Mouse (Mus musculus) adrenal gland, postnatal 14 days (tissue): ENCODE data around the gene Txk. TPM values are rescaled to one million over a fixed set of nuclear protein-coding genes. Genes with fewer than 3 reads are reported as not detected.

ENCODE experiments used
- DNase-seq: peaks from one replicate; pipeline ENCODE4 v3.0.0; 2021; ENCODE audit warnings: mixed read lengths
- long read RNA-seq, 2 experiments: library from polyadenylated mRNA; stranded (forward); transcript quantifications; one replicate each; pipeline ENCODE4 v2.0.0; 2021
- total RNA-seq: library from RNA; stranded (reverse); gene quantifications from 2 replicates; pipeline ENCODE4 v1.2.3, GENCODE M21; 2021

The Txk gene
- total RNA-seq: 2.3 TPM in 1 of 2 replicates, not detected in the other
- long read RNA-seq, experiment 1, partial matches to known transcripts: 0 of 1 reads
- long read RNA-seq, experiment 1, other reads (novel, unspliced or antisense): 0 of 1 reads
- long read RNA-seq, experiment 2: 0 reads

DNA sequence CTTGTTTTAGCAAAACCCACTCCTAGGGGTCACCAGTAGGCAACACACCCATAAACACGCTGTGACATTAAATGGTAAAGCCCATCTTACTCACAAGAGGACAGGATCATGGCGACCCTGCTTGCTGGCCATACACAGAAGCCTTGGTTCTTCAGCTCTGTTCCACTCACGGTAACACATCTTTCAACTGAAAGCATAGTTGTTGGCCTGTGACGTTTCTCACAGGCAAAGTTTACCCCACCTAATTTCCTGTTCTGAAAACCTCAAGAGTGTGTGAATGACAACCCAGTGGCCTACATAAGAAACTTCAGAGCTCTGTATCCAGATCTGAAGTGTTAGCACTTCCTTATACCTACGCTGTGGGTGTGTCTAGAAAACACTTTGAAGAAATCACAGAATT, at the start of gene Txk:
Txk (minus strand) TSS at position 193 of the 400 bp plus-strand sequence.
- DNase-seq: no peak

DNA sequence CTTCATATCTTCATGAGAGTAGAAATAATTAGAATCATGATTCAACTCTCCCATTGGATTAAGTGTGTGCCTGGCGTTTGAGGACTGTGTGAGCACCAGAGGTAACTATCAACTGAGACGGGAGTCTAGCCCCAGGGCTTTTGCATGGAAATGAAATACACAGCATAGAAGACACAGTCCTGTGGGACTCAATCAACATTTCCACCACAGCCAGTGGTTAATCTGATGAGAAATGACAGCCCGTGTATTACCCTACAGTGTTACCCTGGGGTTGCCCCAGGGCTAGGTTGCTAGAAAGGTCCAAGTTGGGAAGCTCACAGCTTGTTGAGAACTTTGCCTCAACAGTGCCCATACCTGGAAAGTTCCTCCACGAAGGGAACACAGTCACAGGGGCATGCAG, 46.0 kb upstream of the Txk start:
- no peak for DNase-seq

DNA sequence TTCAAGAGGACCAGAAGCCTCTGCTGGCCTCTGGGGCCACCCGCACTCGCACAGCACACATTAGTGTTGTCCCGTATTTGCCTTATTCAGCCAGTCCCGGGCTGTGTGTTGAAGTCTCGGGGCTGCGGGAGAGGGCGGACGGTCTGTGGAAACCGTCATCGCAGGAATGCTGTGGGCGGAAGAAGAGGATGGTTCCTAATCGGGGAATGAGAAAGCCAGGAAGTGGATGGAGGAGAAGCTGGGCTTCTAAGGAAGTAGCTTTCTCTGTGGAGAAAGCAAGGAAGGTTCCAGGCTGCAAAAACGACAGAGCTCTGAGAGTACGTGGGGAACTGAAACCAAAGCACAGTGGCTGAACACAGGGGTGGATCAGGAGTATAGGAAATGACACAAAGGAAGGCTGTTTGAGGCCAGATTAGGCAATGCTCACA, 43.6 kb upstream of the Txk start:
- DNase-seq: peak; percentile 14

DNA sequence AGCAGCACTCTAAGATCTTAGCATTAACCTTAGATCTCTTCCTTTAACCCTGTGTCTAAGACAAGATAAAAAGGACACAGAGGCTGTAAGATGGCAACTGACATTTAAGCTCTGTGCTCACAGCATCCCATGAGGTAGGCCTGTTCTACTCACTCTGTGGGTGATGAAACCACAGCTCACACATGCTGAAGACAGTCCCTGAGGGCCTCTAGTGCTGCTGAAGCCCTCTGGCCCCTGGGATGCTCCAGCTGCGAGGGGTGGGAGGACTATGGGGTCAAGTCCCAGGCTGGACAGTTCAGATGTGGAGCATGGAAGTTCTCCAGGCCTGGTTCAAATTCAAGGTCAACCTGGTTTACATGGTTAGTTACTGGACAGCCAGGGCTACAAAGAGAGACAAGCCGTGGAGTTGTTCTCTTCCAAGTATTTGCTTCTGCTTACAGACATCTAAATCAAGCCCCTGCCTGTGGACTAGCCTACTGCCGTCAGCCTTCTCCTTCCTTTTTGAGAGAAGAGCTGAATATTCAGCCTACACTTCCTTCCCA, 40.8 kb upstream of the Txk start:
- DNase-seq: no peak

DNA sequence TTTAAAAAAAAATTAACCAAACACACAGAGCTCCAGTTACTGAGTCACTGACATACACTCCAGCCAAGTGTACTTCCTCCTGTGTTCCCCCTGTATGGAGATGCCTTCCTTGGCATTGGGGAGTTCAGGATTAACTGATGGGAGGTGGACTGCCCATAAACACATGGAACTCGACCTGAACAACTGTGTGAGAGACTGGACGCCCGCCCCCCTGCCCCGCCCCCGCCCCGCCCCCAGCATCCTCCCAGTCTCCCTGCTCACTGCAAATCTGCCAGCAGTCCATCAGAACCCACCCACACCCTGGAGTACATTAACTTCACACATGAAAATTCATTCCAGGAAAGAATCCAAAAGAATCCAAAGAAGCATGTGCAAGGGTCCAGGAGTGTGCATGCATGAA, 39.2 kb upstream of the Txk start:
- DNase-seq: no peak

DNA sequence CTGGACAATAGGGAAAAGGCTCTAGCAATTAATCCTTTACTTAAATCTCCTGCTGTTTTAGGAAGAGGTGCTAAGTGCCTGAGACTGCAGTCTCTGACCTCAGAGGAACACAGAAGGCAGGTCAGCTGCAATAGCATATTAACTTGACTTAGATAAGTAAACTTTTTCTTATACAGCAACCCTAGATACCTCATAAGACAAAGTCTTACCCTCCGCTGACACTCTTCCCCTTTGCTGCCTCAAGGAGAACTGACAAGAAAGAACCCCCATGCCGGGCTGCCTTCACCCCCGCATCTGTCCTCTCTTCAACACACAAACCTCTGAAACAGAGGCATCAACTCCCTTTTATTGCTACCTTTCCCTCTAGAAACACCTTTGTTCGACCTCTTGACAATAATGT, 38.8 kb upstream of the Txk start:
- no peak for DNase-seq

DNA sequence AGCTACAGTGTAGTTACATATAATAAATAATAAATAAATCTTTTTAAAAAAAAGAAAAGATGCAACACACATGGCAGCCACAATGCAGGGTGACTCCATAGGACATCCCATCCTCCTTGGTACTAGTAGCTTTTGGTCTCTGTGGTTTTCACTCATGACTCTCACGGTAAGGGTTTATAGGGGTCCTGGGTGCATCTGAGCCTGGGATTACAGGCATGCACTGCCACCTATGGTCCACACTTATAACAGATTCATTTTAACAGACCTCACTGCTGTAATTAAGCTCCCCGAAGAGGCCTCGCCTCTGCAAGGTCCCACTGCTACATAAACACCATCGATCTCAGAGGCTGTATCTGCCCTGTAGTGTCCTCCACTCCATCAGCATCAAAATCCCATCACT, 32.9 kb upstream of the Txk start:
- DNase-seq: no peak

DNA sequence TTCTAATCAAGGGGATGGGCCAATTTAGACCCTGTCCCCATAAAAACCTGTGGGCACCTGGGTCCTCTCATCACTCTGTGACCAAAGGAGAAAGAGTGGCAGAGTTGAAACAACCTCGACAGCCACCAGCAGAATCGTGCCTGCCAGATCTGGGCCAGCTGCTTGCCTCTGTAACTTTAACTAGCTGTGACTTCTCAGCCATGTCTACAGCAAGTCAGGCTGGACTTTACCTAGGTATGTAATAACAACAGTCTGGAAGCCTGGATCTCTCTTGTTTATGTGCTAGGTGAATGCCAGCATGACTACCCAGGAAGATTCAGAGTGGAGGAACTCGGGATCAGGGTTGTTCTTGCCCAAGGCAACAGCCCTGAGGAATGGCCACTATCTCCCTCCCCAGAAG, 32.1 kb upstream of the Txk start:
- no peak for DNase-seq

DNA sequence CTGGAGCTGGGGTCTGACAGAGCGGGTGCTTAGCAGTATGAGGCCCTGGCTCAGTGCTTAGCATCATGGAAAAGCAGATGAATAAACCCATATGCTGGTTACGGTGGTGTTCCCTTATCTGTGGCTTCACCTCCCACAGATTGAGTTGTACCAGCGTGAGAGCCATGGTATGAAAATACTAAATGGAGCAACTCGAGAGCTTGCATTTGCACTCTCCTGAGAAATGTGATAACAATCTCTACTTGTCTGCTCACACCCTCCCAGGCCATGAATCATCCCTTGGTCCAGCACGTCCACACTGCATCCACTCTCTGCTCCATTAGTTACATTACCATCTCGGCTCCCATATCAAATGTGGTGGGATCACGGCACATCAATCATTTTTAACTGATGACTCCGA, 31.4 kb upstream of the Txk start:
- DNase-seq: no peak

DNA sequence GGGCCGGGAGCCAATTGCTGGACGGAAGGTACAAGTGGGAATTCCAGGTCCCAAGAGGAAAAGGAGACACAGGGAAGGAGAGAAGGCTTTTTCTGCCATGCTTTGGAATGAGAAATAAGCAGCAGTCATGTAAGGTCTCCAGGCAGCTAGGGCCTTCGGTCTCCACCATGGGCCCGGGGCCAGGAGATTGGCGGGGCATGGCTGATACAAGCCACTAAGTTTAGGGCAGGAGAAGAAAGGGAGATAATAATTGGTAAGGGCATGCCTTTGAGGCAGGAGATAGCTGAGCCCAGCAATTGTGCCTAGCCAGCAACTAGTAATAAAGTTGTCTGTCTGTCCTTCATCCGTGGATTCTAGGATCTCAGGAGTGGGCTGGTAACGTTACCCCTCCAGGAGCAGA, 30.5 kb upstream of the Txk start:
- DNase-seq: no peak

DNA sequence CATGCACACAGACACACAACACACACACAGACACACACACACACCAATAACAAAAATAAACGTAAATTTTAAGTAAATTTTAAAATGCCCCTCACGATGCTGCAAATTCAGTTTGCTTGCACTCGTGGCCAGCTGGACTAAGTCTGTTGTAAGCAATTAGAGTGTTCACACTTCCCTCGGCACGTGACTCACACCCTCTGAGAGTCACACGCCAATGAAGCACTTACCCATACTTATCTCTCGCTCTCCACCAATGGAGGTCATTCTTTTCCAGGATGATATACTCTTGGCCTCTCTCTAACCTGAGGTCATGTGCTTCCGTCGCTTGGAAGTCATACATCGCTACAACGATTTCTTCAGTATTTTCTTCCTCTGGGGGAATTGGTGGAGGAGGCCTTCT, 29.2 kb upstream of the Txk start:
- DNase-seq: no peak

DNA sequence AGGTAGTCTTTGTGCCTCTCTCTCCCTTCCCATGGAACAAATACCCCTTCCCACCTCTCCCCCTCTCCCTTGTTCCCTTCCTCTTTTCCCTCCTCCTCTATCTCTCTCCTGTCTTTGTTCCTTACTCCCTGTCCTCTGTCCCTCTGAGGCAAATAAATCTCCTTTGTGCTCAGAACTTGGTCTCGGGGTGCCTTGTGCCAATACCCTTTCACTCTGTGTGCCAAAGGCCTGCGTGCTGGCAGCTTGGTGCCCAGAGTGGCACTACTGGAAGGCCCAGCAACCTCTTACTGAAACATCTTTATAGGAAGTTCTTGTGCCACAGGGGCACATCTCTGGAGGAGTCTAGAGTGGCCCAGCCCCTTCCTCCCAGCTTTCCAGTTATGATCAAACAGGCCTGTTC, 24.0 kb upstream of the Txk start:
- DNase-seq: no peak

DNA sequence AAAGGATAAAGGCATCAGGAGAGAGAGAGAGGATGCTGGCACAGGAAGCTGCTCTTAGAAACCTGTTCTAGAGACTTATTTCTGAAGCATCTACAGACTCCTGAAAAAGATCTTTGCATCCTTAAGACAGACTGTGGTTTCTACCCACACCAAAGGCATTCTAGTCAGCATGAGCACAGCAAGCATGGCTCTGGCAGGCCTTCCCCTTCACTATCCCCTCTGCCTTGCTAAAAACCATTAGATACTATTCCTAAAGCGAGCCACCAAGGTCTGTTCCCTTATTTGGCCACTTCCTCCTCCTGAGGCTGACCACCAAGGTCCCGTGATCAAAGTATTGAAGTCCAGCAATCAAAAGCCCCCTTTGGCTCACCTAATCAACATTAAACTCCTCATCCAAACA, 23.6 kb upstream of the Txk start:
- no peak for DNase-seq

DNA sequence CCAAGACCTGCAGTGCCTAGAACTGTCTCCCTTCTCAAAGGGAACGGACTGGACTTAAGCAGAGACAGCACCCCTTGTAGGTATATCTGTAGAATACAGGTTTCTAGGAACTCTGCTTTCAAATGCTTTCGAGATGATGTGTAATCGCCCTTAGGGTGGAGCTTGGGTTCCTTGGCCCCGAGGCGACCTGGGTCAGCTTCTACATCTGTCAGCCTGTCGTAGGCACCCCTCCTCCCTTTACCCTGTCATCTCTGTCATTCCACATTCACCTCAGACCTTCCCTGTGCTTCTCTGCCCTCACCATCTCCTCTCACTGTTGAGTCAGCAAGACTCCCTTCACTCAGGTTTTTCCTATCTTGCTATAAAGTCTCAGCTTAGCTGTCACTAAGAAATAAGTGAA, 17.3 kb upstream of the Txk start:
- no peak for DNase-seq

DNA sequence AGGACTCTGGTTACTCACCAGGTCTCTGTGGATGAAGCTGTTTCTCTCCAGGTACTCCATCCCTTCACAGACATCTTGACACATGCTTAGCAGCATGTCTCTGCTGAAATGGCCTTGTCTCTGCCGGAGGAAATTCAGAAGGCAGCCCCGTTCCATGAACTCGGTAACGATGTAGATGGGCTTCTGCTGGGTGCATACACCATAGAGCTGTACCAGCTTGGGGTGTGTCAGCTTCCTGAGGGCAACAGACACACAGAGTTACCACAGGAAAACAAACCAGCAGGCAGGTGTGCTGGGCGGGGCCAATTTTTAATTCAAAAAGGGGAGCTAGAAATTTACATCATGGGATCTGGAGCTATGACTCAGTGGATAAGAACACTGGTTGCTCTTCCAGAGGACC, 11.0 kb upstream of the Txk start:
- DNase-seq: no peak

DNA sequence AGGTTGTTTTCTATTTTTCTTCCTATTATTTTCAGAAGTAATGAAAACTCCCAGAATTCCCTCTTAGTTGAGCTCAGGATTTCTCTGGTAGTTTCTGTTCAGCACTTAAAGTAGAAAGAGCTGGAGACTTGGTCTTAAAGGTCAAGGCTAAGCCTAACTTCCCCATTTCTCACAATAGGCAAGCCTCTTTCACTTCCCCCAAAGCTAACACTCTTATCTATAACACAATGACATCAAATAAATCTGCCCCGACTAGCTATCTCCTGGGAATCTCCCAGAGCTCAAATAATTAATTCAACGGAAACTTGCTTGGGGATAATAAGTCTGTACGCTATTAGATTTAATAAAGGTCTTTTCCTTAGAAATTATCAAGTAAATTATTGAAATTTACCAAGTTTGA, 10.4 kb upstream of the Txk start:
- no peak for DNase-seq

DNA sequence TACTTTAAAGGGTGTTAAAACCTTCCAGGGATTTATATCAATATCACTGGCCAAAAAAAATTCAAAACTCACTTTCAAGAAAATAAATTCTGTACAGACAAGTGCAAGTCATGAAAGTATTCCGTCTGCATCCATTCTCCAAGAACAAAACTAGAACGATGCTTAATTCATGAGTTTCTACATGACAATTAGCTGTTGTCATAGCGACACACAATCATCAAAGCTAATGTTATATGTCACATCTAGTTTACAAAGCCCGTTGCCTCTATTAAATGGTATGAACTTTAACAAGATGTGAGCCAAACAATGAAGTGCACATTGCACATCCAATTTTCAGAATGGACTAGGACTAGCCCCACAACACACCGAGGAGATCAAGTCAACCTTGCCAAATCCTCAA, 9.2 kb upstream of the Txk start:
- DNase-seq: no peak

DNA sequence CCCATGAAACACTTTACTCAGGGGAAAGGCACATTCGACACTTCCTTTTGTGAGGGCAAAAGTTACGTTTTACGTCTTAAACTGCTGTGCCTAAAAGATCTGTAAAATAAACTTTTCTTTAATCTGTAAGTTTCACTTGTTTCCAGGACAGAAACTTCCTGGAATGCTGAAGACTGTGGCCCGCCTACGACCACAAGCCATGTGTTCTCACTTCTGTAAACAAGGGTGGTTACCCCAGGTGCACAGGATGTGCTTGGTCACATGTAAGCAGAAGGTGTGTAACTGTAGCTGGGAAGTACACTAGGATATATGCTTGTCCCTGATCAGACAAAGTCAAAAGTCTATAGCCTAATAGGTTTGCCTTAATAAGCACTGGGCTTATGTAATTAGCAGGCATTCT, 8.7 kb upstream of the Txk start:
- DNase-seq: no peak

DNA sequence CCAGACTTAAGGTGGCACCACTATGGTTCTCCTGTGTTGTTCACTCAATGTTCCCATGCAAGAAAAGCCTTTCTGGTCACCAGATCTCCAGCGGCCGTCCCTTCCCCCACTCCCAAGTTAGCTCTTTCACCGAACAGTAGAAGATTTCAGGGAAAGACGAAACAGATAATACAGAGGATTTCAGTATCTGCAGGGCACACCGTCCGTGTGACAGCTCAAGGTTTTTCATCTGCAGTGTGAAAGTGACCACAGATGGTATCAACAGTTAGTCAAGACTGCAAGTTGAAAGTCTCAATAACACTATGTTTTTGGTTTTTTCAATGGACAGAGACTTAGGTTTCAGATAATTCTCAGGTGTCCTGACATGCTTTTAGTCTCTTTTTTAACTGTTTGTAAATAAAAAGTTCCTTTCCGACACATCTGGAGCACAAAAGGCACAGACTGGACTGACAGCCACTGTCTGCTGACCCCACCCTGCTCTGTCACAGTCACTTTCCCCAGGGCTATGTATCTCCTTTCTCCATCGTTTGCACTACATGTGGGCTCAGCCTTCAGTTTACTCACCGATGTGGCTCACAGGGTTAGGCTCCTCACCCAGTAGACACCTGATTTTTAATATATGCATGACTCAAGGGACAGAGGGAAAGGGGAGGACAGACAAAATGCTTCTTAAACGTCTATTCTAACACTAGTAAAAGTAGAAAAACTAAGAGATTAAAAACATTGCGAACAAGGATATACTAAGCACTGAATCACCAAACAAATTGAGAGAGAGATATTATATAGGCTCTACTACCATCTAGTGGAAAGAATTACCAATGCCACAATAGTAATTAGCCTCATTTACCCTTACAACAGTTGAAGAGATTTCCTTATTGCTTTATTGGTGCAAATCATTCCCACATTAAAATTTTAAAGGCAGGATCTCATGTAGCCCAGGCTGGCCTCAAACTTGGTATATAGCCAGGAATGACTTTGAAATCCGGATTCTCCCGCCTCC, 6.6 kb upstream of the Txk start:
- DNase-seq: no peak

DNA sequence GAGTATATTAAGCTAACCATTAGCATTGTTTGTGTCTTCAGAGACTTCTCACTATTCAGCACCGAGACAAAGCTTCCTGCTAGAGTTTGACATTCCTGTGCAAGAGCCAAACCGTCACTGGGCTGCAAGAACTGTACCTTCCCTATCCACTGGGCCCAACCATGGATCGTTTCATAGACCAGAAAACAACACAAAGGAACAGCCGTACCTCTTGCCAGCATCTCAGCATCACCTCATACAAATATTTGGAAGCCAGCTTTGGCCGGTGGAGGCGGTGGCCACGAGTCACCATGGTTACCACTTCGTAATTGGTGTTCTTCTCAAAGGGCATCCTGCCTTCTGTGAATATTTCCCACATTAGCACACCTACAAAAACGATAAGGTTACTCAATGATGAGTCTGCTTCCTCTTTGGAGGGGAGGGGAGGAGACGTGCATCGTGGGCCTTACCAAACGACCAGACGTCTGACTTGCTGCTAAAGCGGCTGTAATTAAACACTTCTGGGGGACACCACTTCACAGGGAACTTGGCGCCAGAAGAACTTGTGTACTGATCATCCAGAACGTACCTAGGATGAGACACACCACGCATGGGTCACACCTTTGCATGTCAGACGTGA, 4.7 kb upstream of the Txk start:
- no peak for DNase-seq

DNA sequence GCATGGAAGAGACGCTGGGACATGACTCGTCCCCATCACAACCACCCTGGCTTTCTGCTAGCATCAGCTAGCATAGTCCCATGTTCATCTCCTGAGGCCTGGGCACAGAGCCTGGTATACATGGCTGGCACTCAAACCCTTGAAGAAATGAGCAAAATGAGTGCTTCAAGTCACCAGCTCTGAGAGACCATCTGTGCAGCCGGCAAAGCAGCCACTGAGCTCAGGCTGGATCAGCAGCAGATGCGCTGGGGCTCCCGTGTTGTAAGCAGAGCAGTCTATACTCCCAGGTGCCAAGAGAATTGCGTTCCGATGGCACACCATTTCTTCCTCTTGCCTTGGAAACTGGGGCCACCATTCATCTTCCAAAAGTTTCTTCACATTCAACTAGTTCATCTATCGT, 3.4 kb upstream of the Txk start:
- no peak for DNase-seq

DNA sequence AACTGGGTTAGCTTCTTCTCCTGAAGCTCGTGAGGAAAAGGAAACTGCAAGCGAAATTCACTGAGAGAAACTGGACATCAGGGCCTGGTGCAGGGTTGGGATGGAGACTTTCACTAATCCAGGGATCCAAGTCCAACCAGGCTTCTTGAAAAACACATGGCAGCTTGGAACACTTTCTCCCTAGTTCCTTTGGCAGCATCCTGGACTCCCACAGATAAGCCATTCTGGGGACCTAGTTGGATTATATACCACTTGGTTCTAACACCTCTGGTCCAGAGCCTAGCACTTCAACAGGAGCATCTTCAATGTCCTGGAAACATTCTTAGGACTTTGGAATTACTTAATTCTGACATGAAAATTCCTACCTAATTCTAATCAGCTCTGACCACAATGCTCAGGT, 2.5 kb upstream of the Txk start:
- no peak for DNase-seq

DNA sequence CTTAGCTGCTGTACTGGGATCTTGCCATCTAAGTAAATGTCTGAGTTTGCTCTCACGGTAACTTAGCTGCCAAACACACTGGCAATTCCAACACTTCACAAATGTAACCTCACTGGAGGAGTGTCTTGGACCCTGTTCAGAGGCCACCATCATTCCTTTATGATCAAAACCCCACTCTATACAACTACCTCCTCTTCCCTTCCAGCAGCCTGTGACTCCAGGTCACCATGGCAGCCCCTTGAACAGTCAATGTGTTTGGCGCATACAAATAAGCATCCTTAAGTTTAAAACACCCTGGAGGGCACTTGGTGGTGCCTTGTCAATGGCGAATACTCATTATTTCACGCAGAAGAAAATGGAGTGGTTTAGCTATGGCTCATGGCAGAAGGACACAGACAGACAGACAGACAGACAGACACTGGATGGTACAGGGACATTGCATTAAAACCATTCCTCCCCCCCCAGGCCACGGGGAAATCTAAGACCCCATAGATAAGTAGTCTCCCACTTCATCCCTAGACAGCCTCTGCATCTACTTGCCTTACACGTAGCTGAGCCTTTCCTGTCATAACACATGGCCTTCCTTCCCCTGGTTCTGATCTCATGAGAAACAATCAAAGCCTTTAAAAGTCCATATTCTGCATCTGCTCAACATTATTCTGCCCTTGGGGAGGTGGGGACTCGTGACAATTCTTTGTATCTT, 1.4 kb downstream of the Txk start:
- no peak for DNase-seq
